Mouse (Mus musculus): ENCODE data around the gene Ttyh2.

The Ttyh2 gene

DNA sequence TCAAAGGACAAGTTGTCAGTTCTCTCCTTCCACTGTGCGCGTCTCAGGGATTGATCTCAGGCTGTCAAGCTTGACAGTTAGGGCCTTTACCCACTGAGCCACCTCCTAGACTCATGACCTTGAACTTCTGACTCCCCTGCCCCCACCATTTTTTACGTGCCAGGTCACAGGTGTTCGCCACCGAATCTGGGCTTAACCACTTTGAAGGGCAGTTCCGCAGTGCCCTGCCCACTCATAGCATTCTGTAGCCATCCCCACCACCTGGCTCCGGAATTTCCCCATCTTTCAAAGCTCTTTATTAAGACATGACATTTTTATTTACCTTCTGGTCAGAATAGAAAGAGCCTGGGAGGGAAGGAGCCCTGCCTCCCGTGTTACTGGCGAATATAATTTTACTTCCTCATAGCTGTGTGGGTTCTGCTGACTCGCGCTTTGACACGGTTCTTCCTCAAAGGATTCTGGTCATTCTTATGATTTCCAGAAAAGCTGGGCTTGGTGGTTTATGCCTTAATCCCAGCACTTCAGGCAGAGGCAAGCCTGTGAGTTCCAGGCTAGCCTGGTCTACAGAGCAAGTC is 72.4 kb downstream of the Ttyh2 start:
- no peak for DNase-seq (ENCODE audit: extremely low spot score, low read depth, low spot score)

DNA sequence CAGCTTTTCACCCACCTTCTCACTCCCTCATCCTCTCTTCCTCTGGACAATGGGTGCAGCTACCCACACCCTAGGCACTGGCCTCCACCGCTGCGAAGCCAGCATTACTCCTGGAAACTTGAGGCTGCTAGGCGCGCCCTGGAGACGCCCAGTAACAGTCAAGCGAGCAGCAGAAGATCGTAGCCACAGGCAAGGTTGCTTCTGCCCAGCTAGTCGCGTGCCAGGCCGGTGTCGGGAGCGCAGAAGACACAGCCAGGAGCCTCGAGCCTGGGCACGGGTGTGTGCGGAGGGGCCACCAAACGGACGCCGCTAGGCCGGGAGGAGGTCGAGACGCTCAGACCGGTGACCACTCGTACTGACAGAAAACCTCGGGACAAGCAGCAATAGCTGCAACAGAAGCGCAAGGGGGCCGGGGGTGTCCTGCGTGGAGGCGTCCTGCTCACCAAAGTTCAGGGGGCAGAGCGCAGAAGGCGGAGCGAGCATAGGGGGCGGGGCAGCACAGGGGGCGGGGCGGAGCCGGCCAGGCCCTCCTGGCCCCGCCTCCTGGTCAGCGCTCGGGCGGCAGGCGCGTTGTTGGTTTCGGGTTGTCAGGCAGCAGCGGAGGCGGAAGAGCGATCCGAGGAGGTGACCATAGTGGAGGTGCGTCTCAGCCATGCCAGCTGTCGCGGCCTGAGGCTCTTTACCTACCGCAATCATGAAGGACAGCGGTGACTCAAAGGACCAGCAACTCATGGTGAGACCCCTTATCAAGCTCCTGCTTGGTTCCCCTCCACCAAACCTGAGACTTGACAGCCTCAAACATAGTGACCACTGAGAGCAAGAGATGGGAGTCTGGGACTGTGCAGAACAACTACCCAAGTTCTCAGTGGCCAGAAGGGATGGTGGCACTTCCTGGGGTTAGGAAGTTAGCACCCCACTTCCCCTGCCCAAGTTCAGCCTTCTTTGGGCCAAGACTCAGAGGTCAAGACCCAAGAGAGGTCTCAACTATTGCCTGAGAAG is 89.9 kb downstream of the Ttyh2 start, which contains the start of gene Kif19a:
Gene Kif19a, plus strand, starts transcription at position 569 of the 999 bp plus-strand sequence.
- DNase-seq (ENCODE audit: extremely low spot score, low read depth, low spot score): no peak

DNA sequence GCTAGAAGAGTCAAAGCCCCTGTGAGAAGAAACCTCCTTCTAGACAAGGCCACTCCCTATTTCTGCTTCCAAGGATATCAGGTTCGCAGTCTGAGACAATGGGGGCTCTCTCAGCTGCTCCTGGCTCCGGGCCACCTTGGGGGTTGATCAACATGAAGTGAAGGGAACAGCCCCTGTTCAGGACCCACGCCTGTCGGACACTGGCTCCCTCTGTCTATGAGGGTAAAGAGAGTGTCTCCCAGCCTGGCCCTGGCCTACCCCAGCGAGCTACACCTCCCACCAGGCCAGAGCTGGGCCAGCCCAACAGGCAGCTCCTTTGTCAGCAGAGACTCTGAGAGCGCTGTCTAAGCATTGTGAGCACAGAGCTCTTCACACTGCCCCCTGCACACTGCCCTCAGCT is 94.7 kb downstream of the Ttyh2 start:
- DNase-seq (ENCODE audit: extremely low spot score, low read depth, low spot score): no peak

Measured in hindlimb bud, embryonic 11.5 days (tissue).